Mouse (Mus musculus) stomach, postnatal 0 days (tissue): Measurements from ENCODE around the gene Tbl3.

Experiments used
- CTCF ChIP-seq: IDR thresholded peaks from 2 replicates; pipeline ENCODE4 v1.5.1; 2016; ENCODE audit warnings: antibody characterized with exemption, low read depth, mild to moderate bottlenecking, moderate library complexity
- EP300 ChIP-seq: optimal IDR thresholded peaks from 2 replicates; pipeline ENCODE3; 2016; ENCODE audit warnings: antibody characterized with exemption

DNA sequence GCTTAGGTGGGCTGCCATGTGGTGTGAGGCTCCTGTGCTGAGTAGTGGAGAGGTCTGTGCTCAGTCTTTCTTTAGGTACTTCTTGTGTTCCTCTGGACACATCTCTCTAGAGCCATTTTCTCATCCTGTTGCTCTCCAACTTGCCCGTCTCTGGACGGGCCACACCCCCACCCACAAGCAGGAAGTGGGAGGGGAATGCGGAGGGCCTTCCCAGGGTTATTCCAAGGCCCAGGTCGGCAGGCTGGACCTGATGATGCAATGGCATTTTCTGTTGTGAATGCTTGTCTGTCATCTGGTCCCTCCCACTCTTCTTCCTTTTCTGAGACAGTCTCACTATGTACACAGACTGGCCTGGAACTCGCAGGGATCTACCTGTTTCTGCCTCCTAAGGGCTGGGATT is 35.3 kb downstream of the Tbl3 start:
- TF ChIP-seq CTCF (no peak), EP300 (no peak)
